Mouse (Mus musculus): Measurements from ENCODE around the gene Pitpnm3.

Pitpnm3 gene

DNA sequence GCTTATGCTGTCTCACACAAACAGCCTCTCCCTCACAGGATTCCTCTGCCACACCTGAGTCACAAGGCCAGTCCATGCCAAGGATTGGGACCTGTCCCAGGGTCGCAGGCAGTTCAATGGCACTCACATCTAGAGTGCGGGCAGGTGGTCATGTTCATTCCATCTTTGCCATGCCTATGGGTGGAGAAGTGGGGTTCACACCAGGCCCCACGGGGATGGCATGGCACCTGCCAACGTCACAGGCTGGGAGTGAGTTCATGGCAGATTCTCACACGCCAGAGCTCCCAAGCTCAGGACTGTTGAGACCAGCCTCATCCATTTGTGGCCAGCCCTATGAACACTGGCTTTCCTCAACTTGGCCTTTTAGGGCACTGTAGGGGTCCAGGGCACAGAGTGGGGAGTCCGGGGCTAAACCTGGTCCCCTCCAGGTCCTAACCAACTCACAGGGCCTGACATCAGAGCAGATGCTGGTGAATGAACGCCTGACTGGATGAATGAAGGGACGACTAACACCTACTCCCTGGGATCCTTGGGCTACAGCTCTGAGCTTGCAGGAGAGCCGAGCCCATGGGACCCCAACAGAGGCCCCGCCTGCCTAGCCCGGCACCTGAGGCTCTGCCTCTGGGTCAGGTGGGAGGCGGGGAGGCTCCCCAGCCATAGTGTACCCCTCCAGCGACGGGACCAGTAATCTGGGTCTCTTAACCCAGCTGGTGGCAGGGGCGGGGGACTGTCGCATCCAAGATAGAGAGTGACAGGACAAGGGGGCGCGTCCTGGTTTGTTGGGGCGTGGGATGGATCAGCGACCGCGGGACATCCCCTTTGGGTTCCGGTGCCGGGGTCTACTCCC is 819 bp downstream of the Pitpnm3 start:
- DNase-seq: no peak

DNA sequence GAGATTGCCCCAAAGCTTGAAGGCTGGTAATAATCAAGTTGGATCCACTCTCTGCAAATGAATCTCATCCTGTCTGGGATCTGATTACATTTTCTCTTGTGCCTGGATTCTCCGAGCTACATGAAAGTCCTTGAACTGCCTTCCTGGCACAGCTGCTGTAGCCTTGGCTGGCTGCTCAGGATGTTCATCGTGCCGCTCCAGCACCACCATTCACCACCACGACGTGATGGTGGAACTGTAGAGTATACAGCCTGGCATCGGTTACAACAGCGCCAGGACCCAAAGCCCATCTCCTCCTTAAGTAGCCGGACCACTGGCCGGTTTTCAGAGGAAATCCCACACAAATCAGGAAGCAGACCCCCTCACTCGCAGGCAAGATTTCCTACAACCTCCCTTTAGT is 2.5 kb downstream of the Pitpnm3 start:
- no peak for DNase-seq

DNA sequence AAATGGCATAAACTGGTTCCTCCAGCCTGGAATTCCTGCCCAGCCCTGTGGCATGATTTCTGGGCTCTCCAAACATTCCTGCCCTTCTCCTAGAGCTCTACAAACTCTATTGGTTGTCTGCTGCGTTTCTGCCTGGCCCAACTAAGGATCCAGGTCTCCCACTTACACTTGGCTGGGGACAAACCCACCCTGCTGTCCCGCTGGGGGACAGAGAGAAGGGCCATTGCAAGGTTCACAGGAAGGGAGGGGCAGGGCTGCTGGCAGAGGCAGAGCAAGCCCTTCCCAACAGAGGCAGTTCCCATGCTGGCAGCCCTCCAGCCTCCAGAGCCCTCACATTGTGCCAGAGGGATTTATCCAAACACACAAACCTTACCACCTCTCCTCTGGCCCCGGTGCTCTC is 3.3 kb downstream of the Pitpnm3 start:
- DNase-seq: peak; percentile 59

DNA sequence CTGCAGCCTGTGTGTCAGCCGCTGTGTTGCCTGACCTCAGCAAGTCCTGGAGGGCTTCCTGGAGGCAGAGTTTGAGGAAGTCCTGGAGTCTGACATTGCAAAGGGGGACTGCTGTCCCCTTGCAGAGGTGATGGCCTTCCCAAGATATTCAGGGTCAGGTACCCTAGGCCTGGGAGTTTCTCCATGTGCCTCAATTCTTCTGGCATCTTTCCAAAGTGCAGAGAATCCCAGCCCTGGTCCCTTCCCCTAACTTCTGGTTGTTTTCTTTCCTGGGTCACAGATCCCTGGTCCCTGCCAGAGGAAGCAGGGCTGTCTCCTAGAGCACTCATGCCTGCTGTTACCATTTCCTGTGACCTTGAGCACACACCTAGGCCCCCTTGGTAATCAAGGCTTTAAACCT is 3.9 kb downstream of the Pitpnm3 start:
- DNase-seq: no peak

DNA sequence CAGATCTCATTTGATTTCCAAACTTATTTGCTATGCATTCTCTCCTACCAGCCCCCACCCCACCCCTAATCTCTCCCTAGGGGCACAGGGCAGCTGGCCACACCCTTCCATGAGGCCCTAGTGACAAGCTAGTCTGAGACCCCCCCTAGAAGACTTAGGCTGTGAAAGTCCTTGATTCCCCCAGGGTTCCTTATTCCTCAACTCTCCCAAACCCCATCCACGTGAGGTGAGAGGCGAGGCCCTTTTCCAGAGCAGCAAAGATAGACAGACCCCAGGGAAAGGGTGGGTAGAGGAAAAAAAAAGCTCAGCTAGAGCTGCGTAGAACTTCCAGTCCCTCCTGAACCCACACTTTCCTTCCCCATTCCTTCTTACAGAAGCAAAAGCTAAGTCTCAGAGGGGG is 4.7 kb downstream of the Pitpnm3 start:
- DNase-seq: no peak

DNA sequence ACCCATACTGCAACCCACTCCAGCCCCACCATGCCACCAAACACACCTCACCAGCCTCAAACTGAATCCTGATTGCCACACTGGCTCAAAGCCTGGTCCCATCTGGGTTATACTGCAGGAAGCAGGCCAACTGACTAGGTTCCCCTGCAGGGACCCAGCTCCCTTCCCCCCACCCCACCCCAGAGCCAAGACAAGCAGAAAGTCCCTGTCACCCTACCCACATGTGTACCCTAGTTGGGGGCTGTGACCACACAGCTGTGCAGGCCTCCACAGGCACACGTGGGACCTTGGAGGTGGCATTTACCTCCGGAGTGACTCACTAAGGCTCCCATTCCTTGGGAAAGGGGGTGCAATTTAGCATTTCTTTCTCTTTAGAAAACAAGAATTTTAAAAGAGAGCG is 5.1 kb downstream of the Pitpnm3 start:
- DNase-seq: no peak

DNA sequence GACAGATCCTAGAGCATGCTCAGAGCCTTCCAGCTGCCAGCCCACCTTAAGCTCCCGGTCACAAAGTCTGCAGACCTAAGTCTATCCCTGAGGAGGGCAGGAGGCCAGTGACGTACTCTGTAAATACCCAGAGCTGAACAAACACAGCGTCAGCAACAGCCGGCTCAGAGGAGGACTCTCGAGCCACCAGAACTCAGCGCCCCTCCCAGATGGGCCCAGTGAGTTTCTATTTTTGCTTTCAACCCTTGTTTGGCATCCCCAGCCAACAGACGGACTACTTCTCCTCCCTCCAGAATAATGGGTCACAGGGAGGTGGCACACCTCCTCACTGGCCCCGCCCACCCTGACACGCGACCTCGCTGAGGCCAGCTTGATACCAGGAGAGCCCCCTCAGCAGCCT is 5.6 kb downstream of the Pitpnm3 start:
- no peak for DNase-seq

DNA sequence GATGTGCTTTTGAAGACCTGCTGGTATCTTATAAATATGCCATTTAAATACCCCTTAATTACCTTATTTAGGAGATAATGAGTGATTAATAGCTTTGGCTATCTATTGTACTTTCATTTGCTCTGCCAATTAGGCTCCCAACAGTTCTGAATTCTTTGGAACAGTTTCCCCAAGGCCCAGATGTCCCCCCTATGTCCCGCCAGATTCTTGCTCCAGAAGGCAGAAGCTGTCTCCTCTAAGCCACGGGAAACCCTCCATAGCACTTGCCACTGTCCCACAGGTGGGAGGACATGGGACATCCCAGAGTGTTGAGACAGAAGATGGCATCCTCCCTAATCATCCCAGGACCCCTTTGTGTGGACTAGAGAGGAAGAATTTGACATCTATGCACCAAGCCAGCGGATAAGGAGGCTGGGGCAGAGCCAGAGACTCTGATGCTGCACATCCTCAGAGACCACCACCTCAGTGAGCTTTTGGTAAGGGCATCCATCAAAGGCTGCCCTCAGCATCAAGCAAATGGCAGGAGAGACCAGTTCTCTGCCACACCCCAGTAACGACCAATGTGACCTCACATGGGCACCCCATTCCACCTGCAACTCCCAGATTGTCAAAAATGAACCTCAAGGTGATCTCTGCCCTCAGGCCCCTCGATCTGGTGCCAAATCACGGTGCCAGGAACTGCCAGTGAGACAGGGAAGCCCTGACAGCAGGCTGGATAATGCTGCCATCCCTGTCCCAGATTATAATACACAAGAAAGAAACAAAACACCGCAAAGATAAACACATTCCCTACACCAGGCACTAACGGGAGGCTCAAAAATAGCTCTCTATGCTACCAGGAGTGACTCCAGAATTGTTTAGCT is 6.3 kb downstream of the Pitpnm3 start:
- DNase-seq: no peak

DNA sequence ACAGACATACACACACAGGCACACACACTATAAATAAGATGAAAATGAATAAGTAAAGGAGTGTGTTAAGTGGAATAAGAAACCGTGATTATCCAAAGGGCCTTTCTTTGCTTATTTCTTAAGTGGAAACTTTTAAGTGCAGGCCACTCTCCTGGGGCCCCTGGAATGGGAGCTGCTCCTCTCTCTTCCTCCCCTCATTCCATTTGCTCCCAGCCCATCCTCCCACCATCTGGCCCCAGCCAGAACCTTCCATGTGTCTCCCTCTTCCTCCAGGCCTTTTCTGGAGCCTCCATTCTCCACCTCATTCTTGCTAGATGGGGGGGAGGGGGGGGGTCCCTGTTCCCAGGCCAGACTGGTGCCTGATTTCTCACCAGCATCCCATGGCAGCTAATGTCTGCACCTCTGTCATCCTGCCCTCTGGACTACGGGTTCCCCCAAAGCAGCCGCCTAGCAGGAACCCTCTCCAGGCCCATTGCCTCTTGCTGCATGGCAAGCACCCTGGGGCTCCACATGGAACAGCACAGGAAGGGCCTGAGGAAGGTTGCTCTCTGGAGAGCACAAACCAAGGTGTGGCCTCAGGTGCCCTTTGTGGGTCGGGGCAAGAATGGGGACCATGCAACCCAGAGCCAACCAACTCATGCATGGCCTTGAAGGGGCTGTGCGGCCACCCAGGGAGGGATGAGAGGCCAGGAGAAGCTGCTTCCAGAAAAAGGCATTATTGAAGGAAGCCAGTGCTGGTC is 8.0 kb downstream of the Pitpnm3 start:
- no peak for DNase-seq

DNA sequence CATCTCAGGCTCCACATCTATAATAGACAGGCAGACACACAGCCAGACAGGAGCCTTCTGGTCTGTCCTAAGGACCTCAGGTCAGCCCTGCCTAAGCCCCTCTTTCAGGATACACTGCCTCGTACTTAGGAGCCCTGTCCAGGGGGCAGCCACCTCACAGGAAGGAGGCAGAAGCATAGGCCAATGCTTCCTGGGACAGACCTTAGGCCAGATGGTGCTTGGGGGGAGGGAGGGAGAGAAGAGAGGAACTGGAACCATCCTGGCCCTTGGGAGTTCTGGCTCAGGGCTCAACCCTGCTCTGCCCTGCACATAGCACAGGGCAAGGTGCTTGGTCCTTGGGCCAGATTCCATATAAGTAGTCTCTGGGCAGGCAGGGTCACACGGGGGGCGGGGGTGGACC is 9.8 kb downstream of the Pitpnm3 start:
- no peak for DNase-seq

DNA sequence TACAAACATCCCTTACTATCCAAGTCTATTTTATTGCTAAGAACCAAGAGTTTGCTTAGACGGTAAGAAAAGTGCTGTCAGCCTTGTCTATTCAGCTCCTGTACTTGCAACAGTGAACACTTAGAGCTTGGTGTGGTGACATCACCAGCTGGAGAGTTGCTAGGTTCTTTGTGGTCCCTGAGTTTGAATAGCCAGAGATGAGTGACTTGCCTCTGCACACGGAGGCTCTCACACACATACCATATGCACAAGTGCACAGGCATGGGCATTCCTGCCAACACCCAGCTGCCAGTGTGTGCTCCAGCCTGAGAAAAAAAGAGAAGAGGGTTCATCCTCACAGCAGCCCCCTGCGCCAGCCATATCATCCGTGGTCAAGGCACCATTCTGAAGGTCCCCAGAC is 12.0 kb downstream of the Pitpnm3 start:
- no peak for DNase-seq

DNA sequence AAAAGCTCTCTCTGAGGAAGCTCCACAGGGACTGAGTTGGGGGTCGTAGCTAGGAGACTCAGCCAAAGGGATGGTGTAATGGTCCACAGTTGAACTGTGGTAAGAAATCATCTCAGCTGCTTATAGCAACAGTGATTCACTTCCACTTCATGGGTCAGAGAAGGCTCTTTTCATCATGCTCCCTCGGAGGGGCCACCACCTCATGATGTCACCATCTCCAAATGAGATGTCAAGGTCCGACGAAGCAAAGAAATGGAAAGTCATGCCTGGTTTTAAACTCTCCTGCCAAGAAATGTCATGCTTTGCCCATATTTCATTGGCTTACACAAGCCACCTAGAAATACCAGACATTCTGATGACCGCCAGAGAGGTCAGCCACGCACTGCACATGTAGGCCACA is 15.2 kb downstream of the Pitpnm3 start:
- DNase-seq: no peak

DNA sequence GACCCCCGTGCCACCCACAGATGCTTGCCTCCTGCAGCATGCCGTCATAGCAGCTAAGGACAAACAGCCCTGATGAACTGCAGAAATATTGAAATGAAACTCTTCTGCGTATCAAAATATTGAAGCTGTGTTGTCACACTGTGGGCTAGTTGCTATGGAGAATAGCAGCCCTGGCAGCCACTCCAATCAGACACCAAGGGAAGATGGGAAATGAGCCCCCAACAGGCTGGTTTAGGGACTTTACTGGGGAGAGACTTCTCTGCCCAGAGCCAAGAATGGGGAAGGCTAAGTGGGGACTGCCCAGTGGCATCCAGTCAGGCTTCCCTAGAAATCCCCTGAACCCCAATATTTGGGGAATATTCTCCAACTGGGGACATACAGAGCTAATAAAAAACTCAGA is 16.9 kb downstream of the Pitpnm3 start:
- no peak for DNase-seq

DNA sequence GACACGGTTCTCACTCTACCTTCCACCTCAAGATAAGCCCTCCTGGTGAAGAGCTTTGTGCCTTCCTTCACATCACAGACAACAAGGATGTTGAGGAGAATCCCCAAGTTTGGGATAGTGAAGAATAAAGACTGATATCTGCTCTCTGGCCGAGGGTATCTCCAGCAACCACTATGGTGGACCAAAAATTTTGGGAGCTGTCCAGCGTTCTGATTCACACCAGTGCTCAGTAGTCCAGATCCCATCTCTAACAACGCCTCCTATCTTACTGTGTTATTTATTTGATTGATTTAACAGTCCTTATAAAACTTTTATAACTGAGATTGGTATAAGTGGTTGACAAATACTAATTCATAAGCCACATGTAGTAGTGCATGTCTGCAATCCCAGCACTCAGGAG is 22.3 kb downstream of the Pitpnm3 start:
- DNase-seq: no peak

DNA sequence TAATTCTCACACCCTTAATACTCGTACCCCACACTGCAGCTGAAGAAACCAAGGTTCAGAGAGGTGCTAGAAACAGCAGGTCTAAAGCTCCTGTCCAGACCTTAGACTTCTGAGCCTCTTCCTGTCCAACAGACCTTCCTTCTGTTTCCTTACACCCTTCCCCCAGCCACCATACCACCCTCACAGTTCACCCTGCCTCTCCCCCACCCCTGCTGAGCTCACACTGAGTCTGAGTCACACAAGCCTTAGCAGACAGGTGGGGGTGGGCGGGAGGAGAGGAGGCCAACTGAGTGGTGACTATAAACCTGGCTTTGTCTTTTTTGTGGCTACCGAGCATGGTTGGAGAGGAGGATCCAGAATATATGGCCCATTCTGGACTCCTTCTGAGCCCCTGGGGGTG is 24.9 kb downstream of the Pitpnm3 start:
- no peak for DNase-seq

DNA sequence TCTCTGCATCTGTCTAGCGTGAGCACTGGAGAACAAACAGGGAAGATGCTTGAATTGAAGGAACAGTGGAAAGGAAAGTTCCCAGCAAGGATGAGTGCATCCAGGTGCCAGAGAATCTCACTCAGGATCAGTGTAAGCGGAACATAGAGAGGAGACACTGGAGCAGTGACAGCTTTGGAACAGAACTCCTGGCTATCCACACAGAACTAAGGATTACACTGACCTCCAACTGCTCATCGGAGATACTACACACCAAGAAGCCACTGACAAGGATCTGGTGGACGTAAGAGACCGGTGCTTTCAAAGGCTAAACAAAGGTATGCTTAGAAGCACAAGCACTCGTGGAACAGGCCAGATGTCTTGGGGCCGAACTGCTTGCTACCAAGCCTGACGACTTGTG is 31.4 kb downstream of the Pitpnm3 start:
- no peak for DNase-seq

DNA sequence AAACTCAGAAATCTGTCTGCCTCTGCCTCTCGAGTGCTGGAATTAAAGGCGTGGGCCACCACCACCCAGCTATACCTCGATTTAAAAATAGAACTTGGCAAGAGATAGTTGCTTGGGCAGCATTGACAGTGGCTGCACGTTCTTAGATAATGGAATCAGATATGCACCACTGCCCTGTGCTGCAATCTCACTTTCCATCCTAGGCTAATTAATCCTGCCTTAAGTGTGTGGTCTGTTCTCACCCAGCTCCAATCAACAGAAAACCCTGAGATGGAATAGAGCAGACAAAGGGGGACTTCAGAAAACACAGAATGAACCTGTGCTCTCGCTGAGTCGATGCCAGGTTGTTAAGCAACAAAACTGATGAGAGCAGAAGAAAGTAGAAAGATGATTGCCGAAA is 32.0 kb downstream of the Pitpnm3 start:
- no peak for DNase-seq

DNA sequence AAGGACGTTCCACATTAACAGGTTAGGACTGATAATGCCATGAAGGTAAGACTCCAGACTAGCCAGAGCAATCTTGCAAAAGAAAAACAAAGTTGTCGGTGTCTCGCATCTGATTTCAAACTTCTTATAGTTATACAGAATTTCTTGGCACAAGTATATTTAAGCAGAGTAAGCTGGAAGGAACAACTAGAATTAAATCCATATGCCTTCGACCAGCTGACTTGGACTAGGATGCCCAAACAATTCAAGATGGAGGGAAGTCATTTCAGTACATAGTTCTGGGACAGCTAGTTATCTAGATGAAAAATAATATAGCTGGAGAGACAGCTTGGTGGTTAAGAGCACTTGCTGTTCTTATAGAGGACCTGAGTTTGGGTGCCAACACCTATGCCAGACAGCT is 34.6 kb downstream of the Pitpnm3 start:
- no peak for DNase-seq

DNA sequence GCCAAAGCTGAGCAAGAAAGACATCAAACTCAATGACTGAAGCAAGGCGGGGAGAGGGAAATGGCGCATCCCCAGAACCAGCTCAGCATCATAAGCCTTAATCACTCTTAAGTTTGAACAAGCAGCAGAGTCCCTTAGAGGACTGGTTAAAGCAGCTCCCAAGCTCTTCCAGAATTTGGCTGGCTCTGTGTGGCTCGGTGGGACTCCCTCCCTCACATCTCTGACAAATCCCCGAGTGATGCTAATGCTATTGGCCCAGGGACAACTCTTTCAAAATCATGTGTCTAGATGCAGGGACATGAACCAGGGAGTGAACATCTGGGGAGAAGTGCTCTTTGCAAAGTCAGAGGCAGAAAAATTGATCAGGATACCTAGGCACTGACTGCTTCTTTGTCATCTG is 36.4 kb downstream of the Pitpnm3 start:
- DNase-seq: no peak

DNA sequence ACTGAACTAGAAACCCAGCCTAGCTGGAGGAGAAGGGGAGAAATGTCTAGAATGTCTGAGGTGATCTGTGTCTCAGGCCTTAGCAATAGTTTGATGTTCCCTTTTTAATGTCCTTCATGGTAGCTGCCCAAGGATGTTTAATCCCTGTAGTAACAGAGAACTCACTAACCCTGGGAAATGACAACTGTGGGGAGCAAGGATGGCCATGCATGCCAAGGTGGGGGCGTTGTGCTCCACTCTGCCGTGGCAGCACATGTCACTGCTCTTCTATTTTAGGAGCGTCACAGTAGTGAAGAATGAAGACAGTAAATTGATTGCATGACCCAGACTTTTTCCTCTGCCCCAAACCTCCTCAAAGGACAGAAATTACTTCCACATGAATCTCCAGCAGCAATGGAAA is 37.6 kb downstream of the Pitpnm3 start:
- DNase-seq: no peak

DNA sequence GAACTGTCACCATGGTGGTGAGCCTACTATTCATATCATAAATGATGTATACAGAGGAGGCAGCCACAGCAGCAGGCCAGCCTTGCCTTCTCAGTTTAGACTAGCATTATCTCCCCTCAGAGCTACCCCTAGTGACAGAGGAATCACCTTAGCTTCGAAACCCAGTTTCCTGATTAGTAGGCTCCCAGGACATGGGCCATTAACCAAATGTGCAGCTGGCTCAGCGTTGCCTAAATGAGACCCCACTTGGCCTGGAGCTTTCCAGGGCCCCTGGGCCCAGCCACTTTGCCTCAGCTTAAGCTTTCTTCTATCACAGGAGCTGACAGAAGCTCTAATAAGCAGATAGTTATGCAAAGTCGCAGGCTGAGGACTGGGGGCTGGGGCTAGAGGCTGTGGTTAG is 39.6 kb downstream of the Pitpnm3 start:
- DNase-seq: no peak

DNA sequence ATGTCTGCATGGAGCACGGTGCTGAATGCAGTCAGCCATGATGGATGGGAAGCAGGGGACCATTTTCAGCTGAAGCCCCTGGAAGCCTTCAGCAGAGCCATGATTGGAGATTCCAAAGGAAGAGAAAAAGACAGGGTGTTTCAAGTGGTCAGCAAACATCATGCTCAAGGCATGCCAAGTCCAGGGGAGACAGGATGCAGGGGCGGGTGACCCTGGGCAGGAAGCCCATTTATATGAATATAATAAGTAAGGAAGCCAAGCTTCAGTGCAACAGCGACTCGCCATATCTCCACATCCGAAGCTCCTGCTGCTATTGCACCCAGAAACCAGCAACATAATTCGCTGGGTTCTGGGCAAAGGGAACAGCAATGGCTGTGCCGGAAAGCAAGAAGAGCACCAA is 41.1 kb downstream of the Pitpnm3 start:
- no peak for DNase-seq

DNA sequence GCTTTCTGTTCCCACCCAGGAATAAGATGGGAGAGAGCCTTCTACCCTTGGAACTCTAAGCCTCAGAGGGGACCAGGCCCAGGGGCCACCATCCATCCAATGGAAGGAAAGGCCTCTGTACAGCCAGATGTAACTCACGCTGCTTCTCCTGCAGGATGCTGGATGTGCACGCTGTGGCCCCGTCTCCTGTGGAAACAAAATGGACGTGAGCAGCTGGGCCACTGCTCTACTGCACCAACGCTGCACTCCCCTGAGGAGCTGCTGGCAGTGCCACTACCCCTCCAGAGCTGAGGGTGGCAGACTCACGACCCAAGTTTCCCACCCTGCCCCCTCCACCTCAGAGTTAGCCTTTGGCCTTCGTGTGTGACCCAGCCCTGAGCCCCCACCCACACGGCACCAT is 43.2 kb downstream of the Pitpnm3 start:
- DNase-seq: no peak
